Mouse (Mus musculus): ENCODE measurements around the gene Unc5a. TPM values are rescaled to one million over a fixed set of nuclear protein-coding genes. Genes with fewer than 3 reads are reported as not detected.

Unc5a gene
- polyA plus RNA-seq, 1 experiment from 2014 or later = 1.1 TPM

GRCm38 (mm10) chr13:54987405-54987804, 38.2 kb downstream of the Unc5a start:
- no peak overlapping the region for H3K4me2 ChIP-seq (replicated peaks; ENCODE audit: low read depth)
- H3K4me3 ChIP-seq (ENCODE audit: low read depth, low read length) = no peak overlapping the region
- no peak for ATAC-seq
- H3K4me1 ChIP-seq (replicated peaks; ENCODE audit: control insufficient read depth, insufficient read depth, low read length) = no peaks in the 10 kb centered on the region
- H3K36me3 ChIP-seq (ENCODE audit: control insufficient read depth, insufficient read depth) = no peaks in the 10 kb centered on the region
- 80% methylated on average over 9 of the region's 9 CpGs for WGBS
- H3K27me3 ChIP-seq (replicated peaks; ENCODE audit: control insufficient read depth, insufficient read depth, low read length) = no peaks in the 10 kb centered on the region
- H3K9me3 ChIP-seq (ENCODE audit: control insufficient read depth) = no peaks in the 10 kb centered on the region
- H3K9ac ChIP-seq (ENCODE audit: low read depth, low read length) = no peak overlapping the region
- no peak overlapping the region for H3K27ac ChIP-seq (ENCODE audit: low read depth, low read length)
- TF ChIP-seq CTCF (IDR thresholded peaks at IDR 0.05; ENCODE audit: low read depth) = no peak

DNA sequence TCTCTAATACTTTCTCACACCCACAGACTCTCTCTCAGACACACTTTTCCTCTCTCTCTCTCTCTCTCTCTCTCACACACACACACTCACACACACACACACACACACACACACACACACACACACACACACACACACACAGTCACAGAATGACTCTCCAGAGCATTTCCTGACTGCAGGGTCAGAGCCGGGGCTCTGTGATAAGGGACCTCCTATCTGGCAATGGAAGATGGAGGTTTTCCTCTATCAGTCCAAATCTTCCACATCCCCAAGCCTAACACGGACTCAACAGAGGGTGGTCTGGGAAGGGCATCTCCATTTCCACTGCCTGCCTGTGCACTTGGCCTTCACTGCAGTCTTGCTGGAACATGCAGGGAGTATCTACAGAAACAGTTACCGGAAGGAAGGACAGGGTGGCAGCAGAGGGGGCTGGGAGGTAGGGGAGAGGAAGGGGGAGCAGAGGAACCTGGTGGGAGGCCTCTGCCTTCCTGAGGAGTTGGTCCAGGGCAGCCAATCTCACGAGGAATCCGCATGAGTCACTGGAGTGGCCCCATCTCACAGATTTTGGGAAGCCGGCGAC, 39.1 kb downstream of the Unc5a start:
- no peak for ATAC-seq
- no peaks in the 10 kb centered on the region for H3K9me3 ChIP-seq (ENCODE audit: control insufficient read depth)
- TF ChIP-seq CTCF (IDR thresholded peaks at IDR 0.05; ENCODE audit: low read depth) = no peak
- H3K27me3 ChIP-seq (replicated peaks; ENCODE audit: control insufficient read depth, insufficient read depth, low read length) = no peaks in the 10 kb centered on the region
- no peak overlapping the region for H3K4me2 ChIP-seq (replicated peaks; ENCODE audit: low read depth)
- no peaks in the 10 kb centered on the region for H3K4me1 ChIP-seq (replicated peaks; ENCODE audit: control insufficient read depth, insufficient read depth, low read length)
- H3K9ac ChIP-seq (ENCODE audit: low read depth, low read length) = no peak overlapping the region
- H3K27ac ChIP-seq (ENCODE audit: low read depth, low read length) = no peak overlapping the region
- no peaks in the 10 kb centered on the region for H3K36me3 ChIP-seq (ENCODE audit: control insufficient read depth, insufficient read depth)
- H3K4me3 ChIP-seq (ENCODE audit: low read depth, low read length) = no peak overlapping the region
- WGBS = 35% methylated on average over 7 of the region's 7 CpGs

- no peak overlapping the region for H3K4me2 ChIP-seq (replicated peaks; ENCODE audit: low read depth)
- no peak overlapping the region for H3K4me3 ChIP-seq (ENCODE audit: low read depth, low read length)
- H3K36me3 ChIP-seq (ENCODE audit: control insufficient read depth, insufficient read depth) = no peaks in the 10 kb centered on the region
- H3K27me3 ChIP-seq (replicated peaks; ENCODE audit: control insufficient read depth, insufficient read depth, low read length) = no peaks in the 10 kb centered on the region
- H3K9me3 ChIP-seq (ENCODE audit: control insufficient read depth) = no peaks in the 10 kb centered on the region
- no peak for TF ChIP-seq CTCF (IDR thresholded peaks at IDR 0.05; ENCODE audit: low read depth)
- H3K4me1 ChIP-seq (replicated peaks; ENCODE audit: control insufficient read depth, insufficient read depth, low read length) = no peaks in the 10 kb centered on the region
- no peak overlapping the region for H3K9ac ChIP-seq (ENCODE audit: low read depth, low read length)
- H3K27ac ChIP-seq (ENCODE audit: low read depth, low read length) = no peak overlapping the region
- 87% methylated on average over 7 of the region's 7 CpGs for WGBS
- ATAC-seq = no peak
Measured at GRCm38 (mm10) chr13:54992215-54992614, 43.0 kb downstream of the Unc5a start.

DNA sequence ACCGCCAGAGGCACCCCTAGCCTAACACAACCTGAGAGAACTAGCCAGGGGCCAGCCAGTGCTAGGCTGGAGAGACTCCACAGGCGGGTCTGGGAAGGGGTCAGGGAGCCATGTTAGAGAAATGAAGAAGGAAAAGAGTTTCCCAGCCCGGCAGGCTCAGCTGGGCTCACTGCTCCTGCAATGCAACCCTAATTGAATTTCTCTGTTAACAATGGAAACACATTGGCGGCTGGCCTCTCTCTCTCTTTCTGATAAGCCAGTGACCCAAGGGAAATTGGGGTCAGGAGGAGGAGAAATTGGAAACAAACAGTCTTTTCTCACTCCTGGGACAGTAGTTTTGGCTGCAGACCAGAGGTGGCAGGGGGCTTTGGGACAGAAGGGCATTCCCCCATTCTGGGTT, 45.4 kb downstream of the Unc5a start:
- Histone ChIP-seq H3K27ac (ENCODE audit: low read depth, low read length) (no peak overlapping the region), H3K36me3 (ENCODE audit: control insufficient read depth, insufficient read depth) (no peaks in the 10 kb centered on the region), H3K4me3 (ENCODE audit: low read depth, low read length) (no peak overlapping the region), H3K27me3 (replicated peaks; ENCODE audit: control insufficient read depth, insufficient read depth, low read length) (no peaks in the 10 kb centered on the region), H3K4me2 (replicated peaks; ENCODE audit: low read depth) (no peak overlapping the region), H3K9me3 (ENCODE audit: control insufficient read depth) (no peaks in the 10 kb centered on the region), H3K4me1 (replicated peaks; ENCODE audit: control insufficient read depth, insufficient read depth, low read length) (no peaks in the 10 kb centered on the region), H3K9ac (ENCODE audit: low read depth, low read length) (no peak overlapping the region)
- no peak for TF ChIP-seq CTCF (IDR thresholded peaks at IDR 0.05; ENCODE audit: low read depth)
- ATAC-seq = no peak
- WGBS = 23% methylated on average over 4 of the region's 4 CpGs

- no peak for TF ChIP-seq CTCF (IDR thresholded peaks at IDR 0.05; ENCODE audit: low read depth)
- no peak for ATAC-seq
- no peaks in the 10 kb centered on the region for H3K9me3 ChIP-seq (ENCODE audit: control insufficient read depth)
- H3K36me3 ChIP-seq (ENCODE audit: control insufficient read depth, insufficient read depth) = no peaks in the 10 kb centered on the region
- H3K4me2 ChIP-seq (replicated peaks; ENCODE audit: low read depth) = no peak overlapping the region
- H3K9ac ChIP-seq (ENCODE audit: low read depth, low read length) = no peak overlapping the region
- no peak overlapping the region for H3K27ac ChIP-seq (ENCODE audit: low read depth, low read length)
- WGBS = 49% methylated on average over 6 of the region's 6 CpGs
- no peaks in the 10 kb centered on the region for H3K27me3 ChIP-seq (replicated peaks; ENCODE audit: control insufficient read depth, insufficient read depth, low read length)
- H3K4me1 ChIP-seq (replicated peaks; ENCODE audit: control insufficient read depth, insufficient read depth, low read length) = no peaks in the 10 kb centered on the region
- H3K4me3 ChIP-seq (ENCODE audit: low read depth, low read length) = no peak overlapping the region
Measured at GRCm38 (mm10) chr13:54995161-54995560, 46.0 kb downstream of the Unc5a start.

DNA sequence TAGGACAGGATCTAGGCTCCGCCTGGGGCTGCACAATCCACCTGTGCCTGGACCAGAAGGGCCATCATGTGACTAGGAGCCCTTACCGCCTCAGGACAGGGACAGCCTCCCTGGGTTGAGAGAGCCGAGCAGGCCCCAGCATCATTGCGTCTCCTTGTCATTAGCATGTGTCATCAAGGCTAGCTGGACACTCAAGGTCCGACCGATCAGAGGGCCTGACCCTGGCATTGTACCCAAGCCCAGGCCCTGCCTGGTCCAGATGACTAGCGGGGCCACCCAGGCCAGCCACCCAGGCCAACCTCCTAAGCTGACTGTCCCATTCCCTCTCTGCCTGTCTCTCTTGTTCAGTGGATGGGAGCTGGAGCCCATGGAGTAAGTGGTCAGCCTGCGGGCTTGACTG, 48.4 kb downstream of the Unc5a start:
- no peak for ATAC-seq
- Histone ChIP-seq H3K4me3 (ENCODE audit: low read depth, low read length) (no peak overlapping the region), H3K4me2 (replicated peaks; ENCODE audit: low read depth) (no peak overlapping the region), H3K27me3 (replicated peaks; ENCODE audit: control insufficient read depth, insufficient read depth, low read length) (no peaks in the 10 kb centered on the region), H3K9ac (ENCODE audit: low read depth, low read length) (no peak overlapping the region), H3K27ac (ENCODE audit: low read depth, low read length) (no peak overlapping the region), H3K36me3 (ENCODE audit: control insufficient read depth, insufficient read depth) (no peaks in the 10 kb centered on the region), H3K9me3 (ENCODE audit: control insufficient read depth) (no peaks in the 10 kb centered on the region), H3K4me1 (replicated peaks; ENCODE audit: control insufficient read depth, insufficient read depth, low read length) (no peaks in the 10 kb centered on the region)
- WGBS = 85% methylated on average over 8 of the region's 8 CpGs
- no peak for TF ChIP-seq CTCF (IDR thresholded peaks at IDR 0.05; ENCODE audit: low read depth)

DNA sequence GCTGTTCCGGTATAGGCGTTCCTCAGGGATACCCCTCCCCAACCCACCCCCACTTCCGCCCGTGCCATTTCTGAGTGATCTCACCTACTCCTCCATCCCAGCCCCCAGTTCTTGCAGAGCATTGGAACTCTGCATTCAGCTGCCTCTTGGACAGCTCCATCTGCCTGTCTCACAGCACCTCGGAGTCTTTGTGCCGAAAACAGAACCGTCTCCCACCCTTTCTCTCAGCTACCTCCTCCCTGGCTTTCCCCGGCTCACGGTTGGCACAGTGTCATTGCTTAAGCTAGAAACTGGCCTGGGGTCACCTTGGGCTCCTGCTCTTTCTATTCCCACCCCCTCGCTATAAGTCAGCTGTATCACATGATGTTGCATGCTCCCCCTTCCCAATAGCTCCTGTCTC, 51.2 kb downstream of the Unc5a start:
- no peak for TF ChIP-seq CTCF (IDR thresholded peaks at IDR 0.05; ENCODE audit: low read depth)
- ATAC-seq = no peak
- no peaks in the 10 kb centered on the region for H3K4me1 ChIP-seq (replicated peaks; ENCODE audit: control insufficient read depth, insufficient read depth, low read length)
- H3K36me3 ChIP-seq (ENCODE audit: control insufficient read depth, insufficient read depth) = no peaks in the 10 kb centered on the region
- no peaks in the 10 kb centered on the region for H3K9me3 ChIP-seq (ENCODE audit: control insufficient read depth)
- H3K27me3 ChIP-seq (replicated peaks; ENCODE audit: control insufficient read depth, insufficient read depth, low read length) = no peaks in the 10 kb centered on the region
- H3K4me2 ChIP-seq (replicated peaks; ENCODE audit: low read depth) = no peak overlapping the region
- 83% methylated on average over 10 of the region's 10 CpGs for WGBS
- H3K9ac ChIP-seq (ENCODE audit: low read depth, low read length) = no peak overlapping the region
- H3K27ac ChIP-seq (ENCODE audit: low read depth, low read length) = no peak overlapping the region
- no peak overlapping the region for H3K4me3 ChIP-seq (ENCODE audit: low read depth, low read length)
